Mouse (Mus musculus): ENCODE measurements around the gene Dnmt3a.

Gene Dnmt3a

DNA sequence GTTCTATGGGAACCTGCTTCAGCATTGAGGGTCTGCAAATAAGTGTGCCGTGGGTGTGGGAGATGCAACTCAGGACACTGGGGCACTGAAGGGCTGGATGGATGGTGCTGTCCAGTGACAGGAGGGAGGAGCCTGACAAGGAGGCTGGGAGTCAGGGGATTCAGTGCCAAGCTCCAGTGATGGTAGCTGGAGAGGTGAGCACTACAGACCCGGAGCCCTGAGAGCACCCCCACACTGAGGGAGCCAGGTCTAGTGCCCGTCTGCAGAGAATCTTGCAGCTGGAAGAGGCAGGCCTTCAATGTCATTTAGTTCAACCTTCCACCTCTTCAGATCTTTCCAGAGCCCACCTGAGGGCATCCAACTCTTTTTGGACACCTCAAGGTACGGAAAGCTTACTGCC lies at the start of gene Dnmt3a:
Gene Dnmt3a, plus strand, starts transcription at position 156 of the 400 bp plus-strand sequence.
- DNase-seq (ENCODE audit: low spot score): no peak

DNA sequence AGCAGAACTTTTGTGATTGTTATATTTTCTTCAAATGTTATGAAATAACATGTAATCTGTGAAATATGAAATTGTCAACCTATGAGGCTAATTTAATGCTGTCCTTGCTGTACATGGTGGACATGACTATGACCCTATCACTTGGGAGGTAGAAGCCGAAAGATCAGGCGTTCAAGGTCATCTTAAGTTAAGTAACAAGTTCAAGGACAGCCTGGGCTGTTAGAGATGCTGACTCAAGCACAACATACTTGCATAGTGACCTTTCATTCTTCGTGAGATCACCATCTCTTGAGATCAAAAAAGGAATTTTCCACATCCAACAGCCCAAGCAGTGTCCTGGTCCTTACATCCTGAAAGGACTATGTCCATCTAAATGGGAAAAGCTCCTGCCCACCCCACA lies 49.6 kb upstream of the Dnmt3a start:
- no peak for DNase-seq (ENCODE audit: low spot score)

GRCm38 (mm10) chr12:3758127-3758526 lies 47.7 kb upstream of the Dnmt3a start:
- DNase-seq (ENCODE audit: low spot score): no peak

- no peak for DNase-seq (ENCODE audit: low spot score)
Measured at GRCm38 (mm10) chr12:3759419-3759818, 46.4 kb upstream of the Dnmt3a start.

DNA sequence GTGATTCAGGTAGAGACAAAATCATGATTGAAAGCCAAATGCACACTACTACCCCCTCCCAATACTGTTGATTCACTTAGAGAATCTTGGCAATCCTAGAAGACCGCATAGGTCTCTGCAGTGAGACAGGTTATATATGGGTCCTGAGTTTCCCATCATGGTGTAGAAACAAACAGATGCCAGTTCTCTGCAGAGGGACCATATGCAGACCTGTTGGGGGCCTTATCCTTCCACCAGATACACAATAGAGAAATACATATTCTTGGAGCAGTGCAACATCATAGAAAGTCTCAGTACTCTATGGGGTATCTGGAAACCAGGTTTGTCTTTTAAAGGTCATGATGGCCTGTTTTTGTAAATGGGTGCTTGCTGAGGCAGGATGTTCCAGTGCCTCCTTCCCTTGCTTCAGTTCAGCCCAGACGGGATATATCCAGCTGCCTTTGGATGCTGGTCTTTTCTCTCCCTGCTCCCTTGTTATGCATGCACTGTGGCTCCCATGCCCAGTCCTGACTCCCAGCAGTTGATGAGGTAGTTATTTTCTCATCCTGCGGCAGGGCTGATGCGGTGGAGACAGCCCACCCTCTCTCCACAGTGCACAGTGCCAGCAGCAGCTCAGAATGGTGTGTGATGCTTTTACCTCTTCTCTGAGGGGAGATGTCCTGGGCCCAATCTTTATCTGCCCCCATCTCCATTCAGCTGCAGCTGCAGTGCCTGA lies 44.8 kb upstream of the Dnmt3a start:
- DNase-seq (ENCODE audit: low spot score): no peak

- DNase-seq (ENCODE audit: low spot score): no peak
Measured at GRCm38 (mm10) chr12:3761591-3762295, 44.1 kb upstream of the Dnmt3a start.

DNA sequence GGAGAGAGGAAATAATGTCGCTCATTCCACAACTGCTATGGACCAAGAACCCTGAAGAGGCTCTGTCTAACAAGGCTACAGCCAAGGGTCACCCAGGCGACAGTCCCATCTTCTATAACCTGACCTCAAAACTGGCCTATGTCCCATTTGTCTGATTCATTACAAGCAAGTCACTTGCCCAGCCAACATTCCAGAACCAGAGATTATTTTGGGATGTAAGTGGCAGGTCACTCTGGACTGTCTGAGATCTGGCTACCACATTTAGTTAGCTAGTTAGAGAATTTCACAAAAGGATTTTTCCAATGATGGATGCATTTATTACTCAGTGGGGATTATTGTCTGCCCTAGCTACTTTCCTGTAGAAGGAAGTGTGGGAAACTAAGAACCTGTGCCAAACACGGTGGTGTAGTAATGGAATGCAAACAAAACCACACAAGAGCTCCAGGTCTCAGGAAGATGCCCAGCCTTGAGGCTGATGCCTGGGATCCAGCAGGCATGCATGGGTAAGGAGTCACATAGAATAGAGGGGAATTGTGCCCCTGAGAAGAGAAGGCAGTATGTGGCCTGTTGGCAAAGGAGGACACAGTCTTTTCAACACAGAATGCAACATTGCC lies 41.5 kb upstream of the Dnmt3a start:
- no peak for DNase-seq (ENCODE audit: low spot score)

DNA sequence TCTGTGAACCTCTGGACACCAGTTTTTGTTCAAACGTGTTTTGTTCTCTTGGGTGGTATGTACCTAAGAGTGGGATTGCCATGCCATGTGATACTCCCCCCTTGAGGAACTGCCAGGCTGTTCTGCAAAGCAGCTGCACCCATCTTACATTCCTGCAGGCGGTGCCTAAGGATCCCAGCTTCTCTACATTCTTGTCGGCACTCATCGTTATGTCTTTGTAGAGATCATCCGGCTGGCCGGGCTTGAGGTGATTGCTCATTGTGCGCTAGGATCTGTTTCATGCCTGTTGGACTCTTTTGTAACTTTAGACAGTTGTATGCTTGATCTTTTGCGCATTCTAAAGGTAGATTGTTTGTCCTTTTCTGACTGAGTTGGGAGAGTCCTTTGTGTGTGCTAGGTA lies 38.4 kb upstream of the Dnmt3a start:
- DNase-seq (ENCODE audit: low spot score): no peak

DNA sequence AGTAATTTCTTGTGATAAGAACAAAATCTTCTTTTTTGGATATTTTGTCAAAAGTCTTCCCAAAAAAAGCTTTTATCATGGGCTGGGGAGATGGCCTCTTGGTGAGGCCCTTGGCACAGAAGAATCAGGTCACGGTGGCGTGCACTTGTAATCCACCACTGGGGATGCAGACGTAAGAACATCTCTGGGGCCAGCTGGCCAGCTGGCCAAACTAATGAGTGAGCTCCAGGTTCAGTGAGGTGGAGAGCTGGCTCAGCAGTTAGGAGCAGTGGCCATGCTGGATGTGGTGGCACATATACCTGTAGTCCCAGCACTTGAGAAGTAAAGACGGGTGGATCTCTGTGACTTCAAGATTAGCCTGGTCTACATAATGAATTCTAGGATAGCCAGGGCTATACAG lies 37.4 kb upstream of the Dnmt3a start:
- no peak for DNase-seq (ENCODE audit: low spot score)

DNA sequence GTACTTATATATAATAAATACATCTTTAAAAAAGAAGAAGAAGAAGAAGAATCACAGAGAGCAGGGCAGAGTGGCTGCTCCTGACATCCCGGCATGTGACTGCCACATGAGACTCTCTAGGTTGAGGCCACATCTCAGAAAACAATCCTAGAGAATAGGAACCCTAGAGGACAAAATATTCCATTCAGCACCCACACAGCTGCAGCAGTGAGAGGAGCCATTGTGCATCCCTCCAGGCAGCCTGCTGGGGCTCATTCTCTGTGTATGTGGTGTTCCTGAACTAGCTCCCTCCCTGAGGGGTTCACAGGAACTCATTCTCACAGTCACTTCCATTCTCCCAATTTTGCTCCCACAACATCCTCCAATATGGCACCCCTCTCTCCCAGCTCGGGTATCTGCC lies 35.3 kb upstream of the Dnmt3a start:
- no peak for DNase-seq (ENCODE audit: low spot score)

- no peak for DNase-seq (ENCODE audit: low spot score)
Measured at GRCm38 (mm10) chr12:3771080-3771479, 34.7 kb upstream of the Dnmt3a start.

DNA sequence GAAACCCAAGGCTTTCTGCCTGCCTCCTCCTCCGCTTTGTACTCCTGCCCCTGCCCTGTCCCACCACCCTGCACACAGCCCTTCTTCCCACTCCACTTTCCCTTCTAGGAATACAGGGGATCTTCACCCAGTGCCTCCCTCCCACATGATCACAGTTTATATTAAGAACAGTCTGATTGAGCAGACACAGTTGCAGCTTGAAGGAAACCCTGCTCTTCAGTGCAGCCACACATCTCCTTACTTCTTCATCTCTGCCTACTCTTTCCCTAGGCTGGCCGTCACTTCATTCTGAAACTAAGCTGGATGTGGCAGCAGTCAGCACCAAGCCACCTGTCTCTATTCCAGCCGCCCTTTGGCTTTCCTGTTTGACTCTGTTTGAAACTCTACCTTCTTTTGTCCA lies 32.2 kb upstream of the Dnmt3a start:
- DNase-seq (ENCODE audit: low spot score): no peak

DNA sequence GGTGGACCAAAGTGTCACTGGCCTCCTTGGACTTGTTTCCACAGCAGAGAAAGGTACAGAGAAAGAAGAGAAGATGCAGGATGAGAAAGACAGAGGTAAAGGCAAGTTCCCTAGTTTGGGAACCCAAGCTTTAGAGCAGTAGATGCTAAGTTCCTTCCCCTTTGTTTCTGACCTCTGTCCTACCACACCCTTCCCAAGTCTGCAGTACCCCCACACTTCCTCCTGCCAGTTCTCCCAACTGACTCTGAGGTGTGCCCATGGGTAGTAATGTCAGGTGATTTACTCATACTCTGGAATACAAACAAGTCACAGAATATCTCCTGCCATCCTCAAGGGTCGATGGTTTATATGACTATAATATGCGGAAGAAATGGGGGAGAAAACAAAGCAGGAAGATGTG lies 29.8 kb upstream of the Dnmt3a start:
- DNase-seq (ENCODE audit: low spot score): no peak

DNA sequence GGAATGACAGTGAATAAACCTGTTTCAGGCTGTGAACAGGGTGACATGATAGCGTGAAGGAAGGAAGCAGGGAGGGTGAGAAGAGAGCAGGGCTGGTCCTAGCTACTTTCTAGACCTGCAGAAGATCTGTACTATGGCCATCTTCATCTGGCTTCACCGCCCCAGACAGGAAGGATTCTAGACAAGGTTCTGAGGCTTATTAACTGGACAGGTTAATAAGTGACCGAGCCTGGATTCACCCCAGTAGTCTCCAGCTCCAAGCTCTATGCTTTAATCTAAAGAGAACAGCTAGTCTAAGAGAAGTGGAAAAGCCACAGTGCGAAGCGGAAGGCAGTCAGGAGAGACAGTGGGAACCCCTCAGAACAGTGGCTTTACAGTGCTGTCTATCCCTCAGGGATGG lies 28.1 kb upstream of the Dnmt3a start:
- DNase-seq (ENCODE audit: low spot score): no peak

DNA sequence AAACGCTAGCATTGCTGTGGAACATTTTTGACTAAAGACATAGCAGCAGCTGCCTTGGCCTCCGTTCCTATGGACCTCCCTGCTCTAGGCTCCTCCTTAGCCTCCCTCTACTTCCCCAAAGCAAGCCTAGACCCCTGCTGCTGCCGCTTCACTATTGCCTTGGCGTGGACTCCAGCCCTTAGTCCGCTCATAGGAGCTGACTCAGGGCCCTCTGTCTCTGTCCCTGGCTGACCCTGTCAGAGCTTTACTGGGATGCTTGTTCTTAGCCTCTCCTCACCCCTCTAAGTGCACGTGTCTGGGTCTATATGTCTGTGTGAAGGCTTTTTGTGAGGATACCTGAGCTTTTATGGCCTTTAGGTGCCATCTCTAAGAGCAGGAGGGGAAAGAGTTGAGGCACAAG lies 27.5 kb upstream of the Dnmt3a start:
- no peak for DNase-seq (ENCODE audit: low spot score)

- DNase-seq (ENCODE audit: low spot score): no peak
Measured at GRCm38 (mm10) chr12:3779639-3780038, 26.2 kb upstream of the Dnmt3a start.

DNA sequence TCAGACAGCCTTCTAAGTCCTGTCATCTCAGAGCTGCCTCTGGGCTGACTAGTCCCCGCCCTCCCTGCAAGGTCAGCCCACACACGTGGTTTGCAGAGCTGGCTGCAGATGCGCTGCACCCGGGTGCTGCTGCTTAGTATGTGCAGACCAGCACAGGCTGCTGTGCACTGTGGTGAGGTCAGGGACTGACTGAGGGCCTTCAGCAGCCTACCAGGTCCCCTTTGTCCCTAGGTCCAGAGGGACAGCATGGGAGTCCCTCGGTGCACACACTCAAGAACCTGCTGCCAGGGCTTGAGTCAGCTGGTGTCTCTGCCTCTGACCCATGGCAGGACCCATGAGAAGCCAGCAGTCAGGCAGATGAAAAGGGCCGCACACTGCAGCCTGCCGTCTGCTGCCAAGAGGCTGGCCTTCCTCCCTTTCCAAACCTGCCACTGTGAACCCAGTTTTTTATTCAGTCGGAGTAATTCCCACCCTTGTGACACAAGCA lies 25.4 kb upstream of the Dnmt3a start:
- peak; percentile 71 for DNase-seq (ENCODE audit: low spot score)

GRCm38 (mm10) chr12:3780931-3781471 lies 24.8 kb upstream of the Dnmt3a start:
- peak; percentile 68 for DNase-seq (ENCODE audit: low spot score)

DNA sequence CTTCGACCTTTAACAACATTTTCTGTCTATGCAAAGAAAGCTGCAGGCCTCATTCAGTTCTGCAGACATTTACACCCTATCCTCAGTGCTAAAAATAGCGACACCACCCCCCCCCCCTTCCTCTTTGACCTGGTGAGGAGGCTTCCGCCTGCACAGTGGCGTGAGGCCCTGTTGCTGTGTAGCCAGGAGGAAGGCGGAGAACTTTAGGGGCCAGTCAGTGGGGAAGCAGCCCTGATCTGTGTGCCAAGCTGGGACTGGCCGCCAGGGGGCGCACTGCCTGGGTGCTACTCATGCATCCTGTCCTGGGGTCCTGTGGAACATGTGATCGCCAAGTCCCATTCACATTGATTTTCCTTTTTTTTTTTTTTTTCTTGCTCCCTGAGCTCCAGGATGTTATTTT lies 24.3 kb upstream of the Dnmt3a start:
- DNase-seq (ENCODE audit: low spot score): peak; percentile 96

- DNase-seq (ENCODE audit: low spot score): no peak
Measured at GRCm38 (mm10) chr12:3783196-3783825, 22.5 kb upstream of the Dnmt3a start.

DNA sequence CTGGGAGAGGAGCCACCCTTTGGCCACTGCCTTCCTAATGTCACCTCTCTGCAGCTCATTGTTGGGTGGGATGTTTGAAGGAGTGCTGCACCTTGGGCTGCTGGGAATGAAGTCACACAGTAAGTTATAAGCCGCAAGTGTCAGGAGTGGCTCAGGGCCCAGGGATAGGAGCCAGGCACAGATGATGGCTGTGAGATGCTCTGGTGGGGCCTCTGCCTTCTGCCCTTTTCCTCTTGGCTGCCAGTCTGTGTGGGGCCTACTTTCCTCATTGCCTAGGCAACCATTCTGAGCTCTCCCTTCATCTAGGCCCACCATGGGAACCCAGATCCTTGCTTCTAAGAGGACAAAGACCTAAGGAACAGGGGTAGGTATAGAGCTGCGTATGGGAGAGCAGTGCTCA lies 21.5 kb upstream of the Dnmt3a start:
- no peak for DNase-seq (ENCODE audit: low spot score)

DNA sequence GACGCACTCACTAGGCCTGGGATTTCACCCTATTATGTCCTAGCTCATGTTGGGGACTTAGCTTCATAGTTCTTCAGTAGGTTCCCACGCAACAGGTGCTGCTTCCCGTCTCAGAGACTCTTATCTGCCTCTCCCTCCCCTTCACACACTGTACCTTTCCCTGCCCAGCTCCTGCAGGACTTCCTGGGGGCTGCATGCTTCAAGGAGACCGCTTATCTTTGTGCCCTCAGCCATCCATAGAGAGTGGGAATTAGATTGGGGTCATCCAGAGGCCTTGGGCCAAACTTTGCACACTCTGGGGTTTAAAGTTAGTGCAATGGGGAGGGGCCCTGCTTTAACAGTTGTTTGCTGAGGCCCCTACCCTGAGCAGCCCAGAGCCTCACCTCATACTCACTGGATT lies 21.1 kb upstream of the Dnmt3a start:
- no peak for DNase-seq (ENCODE audit: low spot score)

GRCm38 (mm10) chr12:3787041-3787440 lies 18.8 kb upstream of the Dnmt3a start:
- DNase-seq (ENCODE audit: low spot score): no peak
